Mouse (Mus musculus): ENCODE results near the gene Rhou.

The Rhou gene

GRCm38 (mm10) chr8:123651390-123652098, 2.2 kb upstream of the Rhou start:
- DNase-seq (ENCODE audit: low spot score in 2 of 2): no peak

DNA sequence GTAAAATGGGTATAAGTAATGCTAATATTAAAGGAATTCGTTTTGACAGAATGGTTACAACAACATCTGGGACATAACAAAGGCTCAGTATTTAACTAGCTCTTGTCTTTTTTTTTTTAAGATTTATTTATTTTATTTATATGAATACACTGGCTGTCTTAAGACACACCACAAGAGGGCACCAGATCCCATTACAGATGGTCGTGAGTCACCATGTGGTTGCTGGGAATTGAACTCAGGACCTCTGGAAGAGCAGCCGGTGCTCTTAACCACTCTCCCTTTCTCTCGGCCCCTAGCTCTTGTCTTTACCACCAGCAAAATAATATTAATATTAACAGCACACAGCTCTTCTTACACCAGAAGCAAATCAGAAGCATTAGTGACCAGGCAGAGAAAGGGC, 1.1 kb upstream of the Rhou start:
- no peak for DNase-seq (ENCODE audit: low spot score in 2 of 2)

DNA sequence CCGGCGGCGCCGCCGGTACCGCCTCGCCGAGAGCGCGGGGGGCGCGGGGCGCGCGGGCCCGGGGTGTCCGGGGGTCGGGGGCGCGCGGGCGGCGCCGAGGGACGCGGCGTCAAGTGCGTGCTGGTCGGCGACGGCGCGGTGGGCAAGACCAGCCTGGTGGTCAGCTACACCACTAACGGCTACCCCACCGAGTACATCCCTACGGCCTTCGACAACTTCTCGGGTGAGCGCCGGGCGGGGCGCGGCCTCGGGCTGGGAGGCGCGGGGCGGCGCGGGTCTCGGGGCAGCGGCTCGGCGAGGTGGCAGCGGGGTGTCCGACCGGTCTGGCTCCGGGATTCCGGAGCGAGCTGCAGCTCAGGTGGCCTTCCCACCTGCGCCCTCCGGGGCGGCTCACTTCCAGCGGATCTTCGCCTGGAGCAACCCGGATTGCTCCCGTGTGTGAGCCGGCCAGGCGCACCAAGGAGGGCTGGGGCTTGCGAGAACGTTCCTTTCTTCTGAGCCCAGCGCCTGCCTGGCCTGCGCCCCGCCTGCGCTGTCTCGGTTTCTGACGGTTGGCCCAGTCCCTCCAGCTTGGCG, 353 bp downstream of the Rhou start:
- DNase-seq (ENCODE audit: low spot score in 2 of 2): peak; percentile 43 to 60

DNA sequence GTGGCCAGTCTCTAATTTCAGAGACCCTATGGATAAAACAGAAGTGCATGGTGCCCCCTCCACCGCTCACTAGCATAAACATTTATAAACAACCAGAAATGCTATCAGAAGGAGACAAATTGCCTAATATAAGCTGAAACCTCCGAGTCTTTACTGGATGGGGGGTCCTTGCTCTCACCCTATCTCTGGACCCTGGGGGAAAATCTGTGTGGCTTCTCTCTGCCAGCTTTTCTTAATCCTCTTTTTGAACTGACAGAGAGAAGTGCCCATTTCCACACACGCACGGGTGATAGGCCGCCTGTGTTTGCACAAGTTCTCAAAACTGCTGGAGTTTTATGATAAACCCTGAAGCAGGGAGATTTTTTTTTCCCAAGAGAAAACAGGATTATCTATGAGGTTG, 1.0 kb downstream of the Rhou start:
- no peak for DNase-seq (ENCODE audit: low spot score in 2 of 2)

DNA sequence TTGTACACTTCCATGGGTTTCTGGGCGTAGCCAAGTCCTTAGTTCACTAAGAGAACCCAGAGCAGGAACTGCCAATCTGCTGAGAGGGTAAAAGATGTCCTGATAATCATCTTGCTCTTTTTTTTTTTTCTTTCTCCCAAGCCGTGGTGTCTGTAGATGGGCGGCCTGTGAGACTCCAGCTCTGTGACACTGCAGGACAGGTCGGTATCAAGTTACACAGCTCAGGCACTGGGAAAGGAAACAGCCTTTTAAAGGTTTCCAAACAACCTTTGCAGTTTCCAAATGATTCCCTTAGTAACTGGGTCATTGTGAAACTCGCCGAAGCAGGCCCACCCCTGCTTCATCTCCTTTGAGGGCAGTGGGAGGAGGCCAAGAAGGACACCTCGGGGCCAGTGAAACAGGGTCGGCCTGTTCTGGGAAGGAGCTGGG, 1.6 kb downstream of the Rhou start:
- DNase-seq (ENCODE audit: low spot score in 2 of 2): peak in 1 of 2 experiments; percentile 46

- DNase-seq (ENCODE audit: low spot score in 2 of 2): no peak
Observed at GRCm38 (mm10) chr8:123657826-123658225, 4.1 kb downstream of the Rhou start.

GRCm38 (mm10) chr8:123659469-123660057, 5.8 kb downstream of the Rhou start:
- no peak for DNase-seq (ENCODE audit: low spot score in 2 of 2)

DNA sequence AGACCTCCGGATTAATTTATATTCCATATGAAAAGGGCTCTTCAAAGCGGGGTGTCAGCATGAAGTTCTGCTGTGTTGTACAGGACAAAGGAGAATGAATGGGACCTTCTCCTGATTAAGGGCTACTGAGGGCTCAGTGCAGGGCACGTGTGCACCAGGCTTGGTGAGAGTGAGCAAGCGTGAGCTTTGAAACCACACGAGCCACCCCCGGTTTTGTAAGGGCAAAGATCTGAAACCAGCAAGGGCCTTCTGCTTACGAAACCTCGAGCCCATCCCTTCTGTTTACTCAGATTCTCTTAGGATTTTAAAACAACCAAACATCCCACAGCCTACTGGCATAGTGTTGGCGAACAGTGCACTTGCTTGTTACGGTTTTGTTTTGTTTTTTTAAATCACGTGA, 7.8 kb downstream of the Rhou start:
- DNase-seq (ENCODE audit: low spot score in 2 of 2): no peak

GRCm38 (mm10) chr8:123665580-123665979, 11.9 kb downstream of the Rhou start:
- DNase-seq (ENCODE audit: low spot score in 2 of 2): no peak

DNA sequence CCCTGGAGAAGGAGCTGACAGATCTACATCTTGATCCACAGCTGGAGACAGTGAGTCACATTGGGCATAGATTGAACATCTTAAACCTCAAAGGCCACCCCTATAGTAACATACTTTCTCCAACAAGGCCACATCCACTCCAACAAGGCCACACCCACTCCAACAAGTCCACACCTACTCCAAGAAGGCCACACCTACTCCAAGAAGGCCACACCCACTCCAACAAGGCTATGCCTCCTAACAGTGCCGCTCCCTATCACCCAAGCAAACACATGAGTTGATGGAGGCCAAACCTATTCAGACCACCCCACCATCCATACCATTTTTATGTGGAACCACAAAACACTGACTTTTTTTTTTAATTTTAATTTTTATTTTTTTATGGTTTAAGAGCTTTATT, 13.1 kb downstream of the Rhou start:
- no peak for DNase-seq (ENCODE audit: low spot score in 2 of 2)

DNA sequence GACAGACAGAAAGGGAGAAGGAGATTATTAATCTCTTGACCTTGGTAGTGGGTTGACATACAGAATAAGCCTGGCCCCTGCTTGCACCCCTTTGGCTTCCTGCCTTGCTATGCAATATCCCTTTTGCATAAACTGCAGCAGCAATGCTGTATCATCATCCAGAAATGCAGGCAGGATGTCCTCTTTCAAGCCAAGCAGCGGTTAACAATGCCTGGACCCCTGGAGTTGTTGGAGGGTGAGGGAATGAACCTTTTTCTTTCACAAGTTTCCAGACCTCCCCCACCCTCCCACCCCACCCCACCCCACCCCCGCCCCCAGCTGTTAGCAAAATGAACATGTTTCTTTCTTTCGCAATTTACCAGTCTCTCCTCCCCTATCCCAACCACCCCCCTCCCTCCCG, 15.0 kb downstream of the Rhou start:
- DNase-seq (ENCODE audit: low spot score in 2 of 2): no peak

- no peak for DNase-seq (ENCODE audit: low spot score in 2 of 2)
Observed at GRCm38 (mm10) chr8:123670766-123671165, 17.0 kb downstream of the Rhou start.

DNA sequence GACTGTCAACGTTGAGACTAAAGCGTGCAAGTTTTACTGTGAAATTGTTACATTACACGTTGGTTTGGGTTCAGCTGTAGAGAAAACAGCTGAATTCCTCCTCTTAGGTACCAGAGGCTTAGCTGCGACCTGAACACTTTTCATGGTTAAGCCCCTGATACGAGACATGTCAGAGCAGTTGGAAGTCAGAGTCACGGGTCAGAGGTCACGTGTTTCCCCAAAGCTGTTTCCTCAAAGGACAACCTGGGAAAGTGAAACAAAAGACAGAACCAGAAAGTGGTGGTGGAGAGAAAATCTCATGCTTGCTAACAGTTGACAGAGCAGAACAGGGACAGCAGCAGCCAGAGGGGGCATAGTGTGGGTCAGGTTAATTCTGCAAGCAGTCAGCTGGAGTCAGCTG, 17.7 kb downstream of the Rhou start:
- DNase-seq (ENCODE audit: low spot score in 2 of 2): no peak

GRCm38 (mm10) chr8:123672648-123673047, 18.9 kb downstream of the Rhou start:
- DNase-seq (ENCODE audit: low spot score in 2 of 2): no peak

DNA sequence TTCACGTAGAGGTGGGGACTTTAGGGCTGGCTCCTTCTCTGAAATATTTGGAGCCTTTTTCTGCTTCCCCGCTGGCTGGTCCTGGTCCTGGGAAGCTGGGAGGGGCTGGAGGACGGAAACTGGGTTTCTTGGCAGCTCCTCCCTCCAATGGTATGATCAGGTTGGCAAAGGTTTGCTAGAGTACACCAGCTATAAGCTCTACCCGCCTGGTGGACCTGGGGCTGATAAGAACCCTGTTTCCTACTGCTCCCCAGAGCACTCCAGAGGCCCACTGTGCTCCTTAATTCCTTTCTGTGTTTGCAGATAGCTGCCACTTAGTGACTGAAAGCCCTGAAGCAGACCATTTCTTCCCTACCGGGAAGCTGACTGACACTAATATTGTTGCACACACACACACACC, 21.9 kb downstream of the Rhou start:
- DNase-seq (ENCODE audit: low spot score in 2 of 2): no peak

GRCm38 (mm10) chr8:123678390-123678789, 24.7 kb downstream of the Rhou start:
- no peak for DNase-seq (ENCODE audit: low spot score in 2 of 2)

DNA sequence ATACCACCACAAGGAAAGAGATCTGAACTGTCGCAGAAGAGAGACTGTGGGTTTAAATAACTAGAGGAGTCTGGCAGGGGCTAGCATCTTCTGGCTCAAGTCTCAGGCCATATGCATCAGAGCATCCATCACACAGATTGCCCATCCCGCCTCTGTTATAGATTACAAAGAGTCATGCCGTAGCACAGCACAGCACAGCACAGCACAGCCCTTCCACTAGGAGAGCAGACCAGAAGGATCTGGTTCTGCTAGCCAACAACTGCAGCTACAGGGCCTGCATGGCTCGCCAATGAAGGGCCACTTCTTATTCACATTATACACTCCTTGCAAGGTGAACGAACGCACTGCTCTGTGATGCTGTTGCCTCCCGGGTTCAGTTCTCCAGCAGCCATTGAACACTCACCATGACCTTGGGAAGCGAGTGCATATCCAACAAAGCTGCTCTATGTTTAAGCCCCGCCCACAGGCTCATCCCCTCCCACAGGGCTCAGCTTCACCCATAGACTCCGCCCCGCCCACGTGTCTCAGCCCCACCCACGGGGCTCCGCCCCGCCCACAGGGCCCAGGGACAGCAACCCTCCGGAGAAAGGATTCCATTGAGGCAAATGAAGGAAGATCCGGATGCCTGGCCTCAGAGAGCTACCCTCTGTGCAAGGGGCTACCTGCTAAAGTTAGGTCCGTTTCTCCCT, 28.5 kb downstream of the Rhou start:
- DNase-seq (ENCODE audit: low spot score in 2 of 2): no peak

GRCm38 (mm10) chr8:123683321-123683720, 29.6 kb downstream of the Rhou start:
- DNase-seq (ENCODE audit: low spot score in 2 of 2): no peak

DNA sequence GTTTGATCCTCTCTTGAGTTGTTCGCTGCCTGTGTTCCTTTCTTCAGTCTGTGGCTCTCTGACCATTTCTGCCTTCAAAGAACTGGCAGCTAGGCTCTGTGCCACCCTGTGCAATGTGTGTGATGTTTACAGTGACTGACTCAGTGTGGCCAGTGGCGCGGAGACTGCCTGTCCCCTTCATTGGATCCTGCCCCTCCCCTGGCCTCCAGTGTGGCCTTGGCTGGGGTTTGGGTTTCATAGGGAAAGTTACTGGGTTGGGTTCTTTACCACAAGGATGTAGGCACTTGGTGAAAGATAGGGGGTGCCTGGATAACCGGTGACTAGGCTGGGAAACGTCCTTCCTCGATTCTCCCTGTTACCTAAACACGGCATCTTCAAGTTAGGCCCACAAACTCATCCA, 31.1 kb downstream of the Rhou start:
- DNase-seq (ENCODE audit: low spot score in 2 of 2): no peak

DNA sequence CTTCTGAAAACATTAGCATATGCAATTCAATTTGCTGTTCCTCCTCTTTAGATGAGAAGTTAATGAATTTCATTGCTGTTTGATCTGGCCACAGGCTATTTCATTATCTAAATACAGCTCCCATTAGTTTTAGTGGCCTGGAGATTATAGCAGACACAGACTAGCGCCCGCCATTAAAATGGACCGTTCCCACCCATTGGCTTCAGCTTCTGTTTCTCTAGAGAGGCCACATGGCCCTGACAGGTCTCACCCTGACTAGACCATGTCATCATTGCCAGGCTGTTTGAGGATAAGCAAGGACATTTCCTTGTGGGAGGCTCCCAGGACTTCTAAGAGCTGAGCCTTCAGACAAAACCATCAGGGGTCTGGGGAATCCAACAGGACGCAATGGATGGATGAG, 31.7 kb downstream of the Rhou start:
- no peak for DNase-seq (ENCODE audit: low spot score in 2 of 2)

GRCm38 (mm10) chr8:123687826-123688225, 34.1 kb downstream of the Rhou start:
- no peak for DNase-seq (ENCODE audit: low spot score in 2 of 2)

- DNase-seq (ENCODE audit: low spot score in 2 of 2): no peak
Observed at GRCm38 (mm10) chr8:123692165-123692962, 38.6 kb downstream of the Rhou start.

Data from urinary bladder, postnatal 36 days (tissue).